8 mouse cellular contexts compared by ENCODE assay signal in genomic region chr1:182409401-182410173, GRCm38 (mm10). TPM values are rescaled to one million over a fixed set of nuclear protein-coding genes. Genes with fewer than 3 reads are reported as not detected.
DNase-seq lines count a peak whose midpoint lies in the region; ATAC-seq and TF ChIP-seq lines count a peak whose summit lies in the region.

No protein-coding gene starts in this region.

- no peaks in the 10 kb centered on the region for H3K4me1 ChIP-seq in ES-Bruce4 (ENCODE audit: control insufficient read depth, insufficient read depth, low read length)
- peaks cover 38% of the 10 kb centered on the region for H3K4me1 ChIP-seq in liver, embryonic 12.5 days
- H3K4me1 ChIP-seq in neural tube, embryonic 12.5 days: peaks cover 15% of the 10 kb centered on the region

- H3K9ac ChIP-seq in ES-Bruce4 (ENCODE audit: low read depth, poor library complexity, severe bottlenecking): peak overlapping the region; percentile 99
- peak overlapping the region; percentile 89 for H3K9ac ChIP-seq in liver, embryonic 12.5 days
- peak overlapping the region; percentile 90 for H3K9ac ChIP-seq in neural tube, embryonic 12.5 days

- no peak for TF ChIP-seq POLR2A in ES-Bruce4 (IDR thresholded peaks at IDR 0.05; ENCODE audit: insufficient read depth, low read length)

- peak overlapping the region; percentile 57; the same call in 1 of the 2 replicates for H3K27ac ChIP-seq in ES-Bruce4 (ENCODE audit: insufficient read depth, low read length)
- H3K27ac ChIP-seq in liver, embryonic 12.5 days: peak overlapping the region; percentile 79
- peak overlapping the region; percentile 80 for H3K27ac ChIP-seq in neural tube, embryonic 12.5 days

- ATAC-seq in cerebellum, adult (ENCODE audit: insufficient number of reproducible peaks, low FRiP score, low TSS enrichment): peak; percentile 57
- ATAC-seq in common myeloid progenitor, adult 5-6 weeks (replicated peaks; ENCODE audit: low read depth, poor library complexity, severe bottlenecking): peak; percentile 4; the same call in 1 of the 2 replicates
- ATAC-seq in liver, embryonic 12.5 days: peak; percentile 70
- peak; percentile 80 for ATAC-seq in neural tube, embryonic 12.5 days (ENCODE audit: low FRiP score, low read depth)

- no peaks in the 10 kb centered on the region for H3K27me3 ChIP-seq in ES-Bruce4 (ENCODE audit: control insufficient read depth, insufficient read depth, low read length, poor library complexity, severe bottlenecking)
- no peaks in the 10 kb centered on the region for H3K27me3 ChIP-seq in liver, embryonic 12.5 days (replicated peaks)
- H3K27me3 ChIP-seq in neural tube, embryonic 12.5 days (replicated peaks): no peaks in the 10 kb centered on the region

- no peak for TF ChIP-seq EP300 in ES-Bruce4 (IDR thresholded peaks at IDR 0.05; ENCODE audit: insufficient read depth, low read depth, low read length)

- peak overlapping the region; percentile 98 for H3K4me2 ChIP-seq in liver, embryonic 12.5 days
- H3K4me2 ChIP-seq in neural tube, embryonic 12.5 days (replicated peaks): peak overlapping the region; percentile 71

- no peaks in the 10 kb centered on the region for H3K36me3 ChIP-seq in ES-Bruce4 (ENCODE audit: control insufficient read depth, insufficient read depth, low read length, poor library complexity, severe bottlenecking)
- no peaks in the 10 kb centered on the region for H3K36me3 ChIP-seq in liver, embryonic 12.5 days
- H3K36me3 ChIP-seq in neural tube, embryonic 12.5 days: no peaks in the 10 kb centered on the region

- no peak for TF ChIP-seq CTCF in ES-Bruce4 (IDR thresholded peaks at IDR 0.05; ENCODE audit: low read depth, low read length)

- DNase-seq in cerebellum, postnatal 4 days (ENCODE audit: low spot score in 2 of 2): no peak
- peak; percentile 61 for DNase-seq in heart, postnatal 4 days
- no peak for DNase-seq in frontal cortex, postnatal 36 days (ENCODE audit: low spot score in 2 of 2)

- peak overlapping the region; percentile 83 for H3K4me3 ChIP-seq in ES-Bruce4 (ENCODE audit: low read depth, low read length)
- H3K4me3 ChIP-seq in liver, embryonic 12.5 days: peak overlapping the region; percentile 89
- peak overlapping the region; percentile 87 for H3K4me3 ChIP-seq in neural tube, embryonic 12.5 days

- H3K9me3 ChIP-seq in ES-Bruce4 (replicated peaks; ENCODE audit: control insufficient read depth, insufficient read depth, low read length, poor library complexity, severe bottlenecking): no peaks in the 10 kb centered on the region
- H3K9me3 ChIP-seq in liver, embryonic 12.5 days (replicated peaks): no peaks in the 10 kb centered on the region
- H3K9me3 ChIP-seq in neural tube, embryonic 12.5 days: no peaks in the 10 kb centered on the region

- WGBS in liver, embryonic 12.5 days (ENCODE audit: insufficient replicate concordance): 2% methylated on average over 34 of the region's 34 CpGs
- 1% methylated on average over 34 of the region's 34 CpGs for WGBS in neural tube, embryonic 12.5 days

RNA-seq across cellular contexts. Expression of gene Trp53bp2, which starts 0.6 kb away (rescaled TPM):
- polyA plus RNA-seq in ES-Bruce4 (2011; ENCODE audit: insufficient read depth, insufficient read length, low read depth, missing spikeins): 23.7 and 24.8 TPM in 2 replicates
- 8.6 and 9.6 TPM in 2 replicates for total RNA-seq in common myeloid progenitor, adult 5-6 weeks (2017)
- total RNA-seq in heart, postnatal 4 days (2021): 10 to 100 TPM; 20.4 to 20.5 TPM
- 5.3 and 5.6 TPM in 2 replicates for polyA plus RNA-seq in liver, embryonic 12.5 days (2016; fragmentation: Nextera tagmentation; extraction: Ambion mirVana)
- 24.2 and 32.2 TPM in 2 replicates for polyA plus RNA-seq in neural tube, embryonic 12.5 days (2016; fragmentation: Nextera tagmentation; extraction: Ambion mirVana)

Comparison
In these comparisons a context has a peak if more than half of its experiments do, and no peak if none do; other contexts are left out.
1. ATAC-seq: peak in every context shown above with its lines; median percentile 80 in neural tube, embryonic 12.5 days; 70 in liver, embryonic 12.5 days; 57 in cerebellum, adult; 4 in common myeloid progenitor, adult 5-6 weeks.